Mouse (Mus musculus): ENCODE results near the gene Mier2.

Mier2 gene

DNA sequence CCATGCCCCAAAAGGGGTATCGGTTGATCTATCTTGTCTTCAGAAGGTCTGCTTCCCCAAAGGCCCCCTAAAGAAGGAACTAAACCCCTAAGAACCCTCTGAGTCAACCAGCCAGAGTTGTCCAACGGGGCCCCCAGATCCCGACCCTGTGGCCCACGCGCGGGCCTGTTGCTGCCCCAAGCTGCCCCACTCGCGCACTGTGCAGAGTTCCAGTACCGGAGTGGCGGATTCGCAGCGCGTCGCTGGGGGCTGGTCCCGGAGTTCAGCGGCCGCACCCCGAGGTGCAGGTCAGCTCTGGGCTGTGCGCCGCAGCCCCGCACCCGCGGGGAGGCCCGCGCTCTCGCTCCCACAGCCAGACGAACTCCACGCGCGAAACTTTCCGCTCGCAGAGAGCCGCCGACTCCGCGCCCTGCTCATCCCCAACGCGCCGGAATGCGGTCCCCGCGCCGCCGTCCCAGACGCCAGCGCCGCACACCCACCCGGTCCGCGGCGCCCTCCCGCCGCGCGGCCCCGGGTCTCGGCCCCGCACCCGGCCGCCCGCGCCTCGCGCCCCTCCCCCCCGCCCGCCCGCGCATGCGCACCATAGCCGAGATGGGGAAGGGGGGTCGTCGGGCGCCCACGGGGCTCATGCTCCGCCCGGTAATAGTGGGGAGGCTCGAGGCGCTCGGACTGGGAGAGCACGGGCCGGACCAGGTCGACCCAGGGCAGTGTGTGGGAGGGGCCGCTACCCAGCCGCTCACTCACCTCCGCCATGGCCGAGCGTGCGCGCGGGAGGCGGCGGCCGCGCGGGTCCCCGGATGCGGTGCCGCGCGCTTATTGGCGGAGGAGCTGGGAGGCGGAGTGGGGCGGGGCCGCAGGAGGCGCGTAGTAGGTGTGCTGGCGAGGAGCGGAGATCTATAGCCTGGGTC is at the start of gene Mier2:
Mier2 (minus strand) TSS at position 870 of the 908 bp plus-strand sequence.
- no peak for DNase-seq (ENCODE audit: extremely low spot score, low read depth, low spot score)

GRCm38 (mm10) chr10:79597936-79598230 is 42.9 kb upstream of the Mier2 start:
- DNase-seq (ENCODE audit: extremely low spot score, low read depth, low spot score): no peak

- DNase-seq (ENCODE audit: extremely low spot score, low read depth, low spot score): no peak
These were observed 42.3 kb upstream of the Mier2 start for GRCm38 (mm10) chr10:79597051-79597935.

DNA sequence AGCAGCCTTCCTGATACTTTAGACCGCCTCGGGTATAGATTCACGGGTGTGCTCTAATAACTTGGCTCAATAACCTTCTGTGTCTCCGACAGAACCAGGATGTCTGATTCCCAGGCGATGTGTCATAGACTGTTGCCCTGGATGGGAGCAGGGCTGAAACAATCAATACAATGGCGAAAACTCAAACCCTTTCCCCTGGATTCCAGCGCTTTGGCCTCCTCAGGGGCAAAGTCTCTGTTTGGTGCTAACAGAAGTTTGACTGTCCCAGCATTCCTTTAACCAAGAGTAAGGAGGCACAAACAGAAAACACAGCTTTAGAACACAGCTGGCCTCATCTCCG is 40.6 kb upstream of the Mier2 start:
- no peak for DNase-seq (ENCODE audit: extremely low spot score, low read depth, low spot score)

GRCm38 (mm10) chr10:79594872-79595589 is 40.0 kb upstream of the Mier2 start:
- DNase-seq (ENCODE audit: extremely low spot score, low read depth, low spot score): peak; percentile 52

DNA sequence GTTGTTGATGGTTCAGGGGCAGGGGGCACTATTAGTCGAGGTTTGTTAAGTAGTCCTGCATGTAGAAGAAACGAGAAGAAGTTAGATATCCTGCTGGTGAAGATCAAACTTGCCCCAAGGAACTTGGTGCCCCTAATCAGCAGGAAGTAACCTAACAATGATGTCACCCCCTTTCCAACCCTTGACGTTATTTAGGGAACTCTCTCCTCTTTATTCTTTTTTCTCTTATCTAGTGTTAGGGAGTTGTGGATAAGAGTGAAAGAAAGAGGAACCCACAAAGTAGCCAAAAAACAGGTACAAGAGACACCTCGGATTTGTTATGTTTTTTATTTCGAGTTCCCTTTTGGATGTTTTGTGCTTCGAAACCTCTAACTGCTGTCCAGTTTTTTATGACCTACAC is 39.1 kb upstream of the Mier2 start:
- DNase-seq (ENCODE audit: extremely low spot score, low read depth, low spot score): no peak

GRCm38 (mm10) chr10:79590702-79591101 is 35.7 kb upstream of the Mier2 start:
- DNase-seq (ENCODE audit: extremely low spot score, low read depth, low spot score): no peak

DNA sequence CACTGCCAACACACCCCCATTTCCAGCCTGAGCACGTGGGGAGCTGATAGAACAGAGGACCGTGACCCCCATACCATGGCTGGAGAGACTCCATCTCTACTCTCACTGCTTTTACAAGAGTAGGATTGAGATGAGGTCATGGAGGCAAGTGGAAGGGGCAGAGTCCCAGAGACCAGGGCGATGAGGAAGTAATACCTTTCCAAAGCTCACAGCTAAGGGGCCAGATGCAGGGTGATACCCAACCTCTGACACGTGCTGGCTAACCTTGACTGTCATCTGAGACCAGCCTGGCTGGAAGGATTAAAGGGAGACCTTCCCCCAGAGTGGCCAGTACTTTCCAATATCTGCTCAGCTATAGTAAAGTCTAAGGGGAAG is 32.7 kb upstream of the Mier2 start:
- DNase-seq (ENCODE audit: extremely low spot score, low read depth, low spot score): no peak

DNA sequence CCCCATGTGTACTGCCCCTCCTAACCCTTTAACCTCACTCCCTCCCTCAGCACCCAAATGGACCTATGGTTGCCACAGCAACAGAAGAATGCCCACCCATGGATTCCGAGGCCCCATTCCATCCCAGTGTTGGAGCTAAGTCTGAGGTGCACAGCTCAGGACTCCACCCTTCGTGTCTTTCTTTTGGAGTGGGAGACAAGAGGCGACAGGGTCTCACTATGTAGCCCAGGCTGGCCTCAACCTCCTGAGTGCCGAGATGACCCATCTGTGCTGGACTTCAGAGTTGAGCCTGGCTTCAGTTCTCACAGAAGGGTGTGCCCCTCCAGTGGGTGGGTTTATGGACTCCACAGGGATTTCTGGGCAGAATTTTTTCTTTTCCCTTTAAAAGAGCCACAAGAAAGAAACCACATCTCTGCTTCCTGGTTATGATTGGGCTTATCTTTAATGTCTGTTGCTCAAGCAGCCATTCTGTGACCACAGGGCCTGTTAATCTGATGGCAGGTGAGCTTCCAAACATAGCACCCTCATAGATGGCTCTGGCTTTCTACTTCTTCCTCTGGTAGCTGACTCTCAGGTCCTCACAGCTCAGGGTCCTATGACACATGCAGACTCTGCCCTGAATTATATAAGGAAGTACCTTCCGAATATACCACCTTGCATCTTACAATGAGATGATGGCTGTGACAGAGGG is 32.2 kb upstream of the Mier2 start, which contains the start of gene Theg:
Theg (minus strand) TSS at position 271 of the 691 bp plus-strand sequence.
- no peak for DNase-seq (ENCODE audit: extremely low spot score, low read depth, low spot score)

DNA sequence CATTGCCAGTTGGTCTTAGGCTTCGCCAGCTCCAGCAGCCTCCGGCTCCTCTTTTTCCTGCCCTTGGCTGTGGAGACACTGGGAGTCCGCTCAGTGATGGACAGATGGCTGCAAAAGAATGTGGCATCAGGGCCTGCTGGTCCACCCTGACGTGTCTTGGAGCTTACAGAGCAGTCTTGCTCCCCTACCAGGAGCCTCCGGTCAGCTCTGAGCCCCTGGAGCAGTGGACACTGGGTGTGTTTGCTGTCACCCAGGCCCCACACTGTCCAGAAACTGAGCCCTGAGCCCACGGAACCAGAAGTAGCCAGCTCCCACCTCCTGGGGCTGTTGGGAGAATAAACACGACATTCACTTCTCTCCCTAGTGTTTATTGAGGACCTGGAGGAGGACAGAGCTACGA is 31.2 kb upstream of the Mier2 start:
- no peak for DNase-seq (ENCODE audit: extremely low spot score, low read depth, low spot score)

DNA sequence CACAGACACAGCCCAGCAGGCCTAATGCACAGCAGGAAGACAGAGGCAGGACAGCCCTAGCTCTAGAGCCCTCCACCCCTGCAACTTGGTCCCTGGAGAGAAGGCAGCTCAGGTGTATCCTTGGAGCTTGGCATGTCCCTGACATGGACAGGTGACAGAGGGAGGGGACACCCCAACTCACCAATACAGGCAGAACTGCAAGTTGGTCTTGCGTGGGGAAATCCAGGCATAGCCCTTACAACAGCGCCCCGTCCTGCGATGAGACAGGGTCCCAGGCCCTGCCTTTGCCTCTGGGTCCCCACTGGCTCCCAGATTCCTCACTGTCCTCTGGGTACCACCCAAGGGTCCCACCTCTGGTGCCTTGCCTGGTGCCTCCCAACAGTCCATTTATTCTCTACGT is 30.7 kb upstream of the Mier2 start:
- no peak for DNase-seq (ENCODE audit: extremely low spot score, low read depth, low spot score)

DNA sequence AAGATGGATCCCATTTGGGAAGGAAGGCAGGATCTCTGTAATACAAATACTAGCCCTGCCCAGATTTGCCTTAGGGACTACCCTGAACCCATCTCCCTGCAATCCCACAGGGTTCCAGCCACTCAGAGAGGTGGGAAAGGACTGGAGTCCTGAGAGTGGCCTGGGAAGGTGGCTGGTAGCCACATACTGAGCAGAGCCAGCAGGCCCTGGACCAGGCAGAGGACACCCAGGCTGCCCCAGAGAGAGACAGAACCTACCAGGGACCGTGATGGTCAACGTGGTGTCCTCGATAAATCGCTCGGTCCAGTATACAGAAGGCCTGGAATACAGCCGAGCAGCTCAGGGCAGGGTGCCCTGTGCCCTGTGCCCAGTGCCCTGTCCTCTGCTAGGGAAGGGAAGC is 30.1 kb upstream of the Mier2 start:
- DNase-seq (ENCODE audit: extremely low spot score, low read depth, low spot score): no peak

DNA sequence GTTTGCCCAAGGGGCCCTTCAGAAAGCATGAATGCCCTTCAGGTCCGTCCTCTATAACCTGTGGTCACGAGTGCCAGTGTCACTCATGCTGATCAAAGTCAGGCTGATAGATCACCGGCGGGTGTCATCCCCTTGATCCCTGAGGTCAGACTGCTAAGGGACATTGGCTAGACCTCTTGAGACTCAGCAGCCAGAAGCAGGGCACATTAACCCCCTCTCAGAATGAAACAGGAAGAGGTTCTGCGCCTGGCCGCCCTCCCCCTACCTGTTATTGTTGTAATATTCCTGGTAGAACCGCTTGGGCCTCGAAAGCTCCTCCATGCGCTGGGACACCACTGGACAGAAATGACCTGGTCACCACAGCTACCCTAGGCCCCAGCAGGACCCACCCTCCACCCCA is 29.4 kb upstream of the Mier2 start:
- no peak for DNase-seq (ENCODE audit: extremely low spot score, low read depth, low spot score)

GRCm38 (mm10) chr10:79584021-79584420 is 29.0 kb upstream of the Mier2 start:
- no peak for DNase-seq (ENCODE audit: extremely low spot score, low read depth, low spot score)

DNA sequence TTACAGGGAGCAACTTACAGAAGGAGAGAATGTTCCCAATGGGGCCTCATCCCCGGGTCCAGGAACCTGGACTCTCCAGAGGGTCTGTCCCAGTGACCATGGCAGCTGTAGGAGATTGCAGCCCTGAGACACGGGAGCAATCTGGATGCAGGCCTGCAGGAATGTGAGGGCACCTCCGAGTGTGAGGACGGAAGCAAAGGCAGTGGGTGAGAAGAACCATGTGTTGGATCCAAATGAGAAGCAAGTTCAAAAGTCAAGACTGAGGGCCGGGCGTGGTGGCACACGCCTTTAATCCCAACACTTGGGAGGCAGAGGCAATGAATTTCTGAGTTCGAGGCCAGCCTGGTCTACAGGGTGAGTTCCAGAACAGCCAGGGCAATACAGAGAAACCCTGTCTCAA is 26.5 kb upstream of the Mier2 start:
- no peak for DNase-seq (ENCODE audit: extremely low spot score, low read depth, low spot score)

DNA sequence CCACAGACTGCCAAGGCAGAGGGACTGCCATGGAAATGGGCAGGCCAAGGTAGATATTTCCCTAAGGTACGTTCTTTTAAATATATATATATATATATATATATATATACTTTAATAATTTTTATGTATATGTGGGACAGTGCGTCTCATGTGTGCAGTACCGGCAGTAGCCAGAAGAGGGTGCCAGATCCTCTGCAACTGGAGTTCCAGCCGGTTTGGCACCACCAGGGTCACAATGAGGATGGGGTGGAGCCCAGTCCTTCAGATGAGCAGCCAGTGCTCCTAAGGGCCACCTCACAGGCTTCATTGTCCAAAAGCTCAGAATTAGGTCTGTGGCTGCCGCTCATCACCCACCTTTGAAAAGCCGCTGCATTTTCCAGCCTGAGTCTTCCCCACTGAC is 25.8 kb upstream of the Mier2 start:
- DNase-seq (ENCODE audit: extremely low spot score, low read depth, low spot score): peak; percentile 3

DNA sequence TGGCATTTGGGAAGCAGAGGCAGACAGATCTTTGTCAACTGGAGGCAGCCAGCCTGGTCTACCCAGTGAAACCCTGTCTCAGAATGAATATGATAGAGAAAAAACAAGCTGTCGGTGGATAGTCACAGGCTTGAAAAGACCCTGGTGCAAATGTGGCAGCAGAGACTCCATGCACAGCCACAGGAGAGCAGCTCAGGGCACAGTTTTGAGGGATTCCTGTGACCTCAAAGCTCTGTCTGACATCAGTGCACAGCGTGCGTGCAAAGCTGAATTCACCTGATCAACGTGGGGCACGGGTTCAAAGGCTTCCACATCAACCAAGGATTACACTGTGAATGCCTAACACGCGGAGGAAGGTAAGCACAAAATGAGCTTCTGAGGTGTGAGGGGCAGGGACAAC is 25.4 kb upstream of the Mier2 start:
- DNase-seq (ENCODE audit: extremely low spot score, low read depth, low spot score): no peak

DNA sequence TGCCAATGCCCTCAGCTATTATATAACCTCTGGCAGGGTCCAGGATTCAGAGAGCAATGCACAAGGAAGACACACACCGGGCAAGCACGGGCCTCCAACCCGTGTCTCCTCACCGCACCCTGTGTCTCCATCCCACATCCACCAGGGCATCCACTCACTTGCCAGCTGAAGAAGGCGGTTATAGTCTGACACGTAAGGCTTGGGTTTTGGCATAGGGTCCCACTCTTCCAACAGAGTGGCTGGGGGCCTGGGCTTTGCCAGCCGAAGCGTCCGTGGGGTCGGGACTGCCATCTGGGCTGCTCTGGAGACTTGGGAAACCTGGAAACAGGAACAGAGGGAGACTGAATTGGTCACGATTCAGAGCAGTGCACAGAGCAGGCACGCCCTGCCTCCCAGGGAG is 24.8 kb upstream of the Mier2 start:
- DNase-seq (ENCODE audit: extremely low spot score, low read depth, low spot score): no peak

GRCm38 (mm10) chr10:79578891-79579290 is 23.9 kb upstream of the Mier2 start:
- no peak for DNase-seq (ENCODE audit: extremely low spot score, low read depth, low spot score)

DNA sequence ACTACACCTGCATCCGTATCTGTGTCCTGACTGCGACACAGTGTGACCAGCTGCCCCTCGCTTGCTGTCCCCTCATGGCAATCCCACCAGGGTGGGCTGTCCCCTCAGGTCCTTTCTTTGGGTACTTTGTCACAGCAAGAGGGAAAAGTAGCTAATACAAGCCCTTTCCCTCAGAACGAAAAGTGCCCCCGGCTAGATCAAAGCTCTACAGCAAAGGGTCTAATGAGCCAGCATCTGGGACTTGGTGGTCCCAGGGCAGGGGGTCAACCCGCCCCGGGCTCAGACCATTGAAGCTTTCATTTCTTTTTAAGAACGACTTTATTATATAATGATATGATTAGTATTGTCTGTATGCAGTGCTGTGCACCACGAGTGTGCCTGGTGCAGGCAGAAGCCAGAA is 23.3 kb upstream of the Mier2 start:
- DNase-seq (ENCODE audit: extremely low spot score, low read depth, low spot score): no peak

- no peak for DNase-seq (ENCODE audit: extremely low spot score, low read depth, low spot score)
These were observed 22.4 kb upstream of the Mier2 start for GRCm38 (mm10) chr10:79577376-79577775.
